Mouse (Mus musculus): ENCODE measurements around the gene Btbd10.

DNA sequence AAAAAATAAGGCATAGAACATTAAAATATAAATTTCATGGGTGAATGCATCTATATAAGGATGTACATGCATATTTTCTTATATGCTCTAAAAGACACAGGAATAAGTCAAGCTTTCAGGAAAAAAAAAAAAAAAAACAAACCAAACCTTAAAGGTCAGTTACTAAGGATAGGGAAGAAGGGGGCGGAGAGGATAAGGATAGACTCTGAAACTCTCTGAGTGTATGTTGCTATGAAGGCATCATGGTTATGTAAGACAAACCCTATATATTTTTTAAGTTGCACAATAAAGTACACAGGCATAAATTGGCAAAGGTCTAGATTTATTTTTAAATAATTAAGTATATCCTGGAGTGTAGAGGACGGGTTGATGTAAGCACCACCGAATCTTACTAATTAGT, 46.1 kb upstream of the Btbd10 start:
- no peak for TF ChIP-seq POLR2A (IDR thresholded peaks at IDR 0.05; ENCODE audit: borderline replicate concordance, extremely low read depth, insufficient read depth, insufficient read length, poor library complexity, severe bottlenecking)
- no peak for TF ChIP-seq CTCF (IDR thresholded peaks at IDR 0.05; ENCODE audit: borderline replicate concordance, extremely low read depth, insufficient read depth, insufficient read length)
